8 mouse cellular contexts compared by ENCODE assay signal in genomic region chr19:44388475-44389428, GRCm38 (mm10). TPM values are rescaled to one million over a fixed set of nuclear protein-coding genes. Genes with fewer than 3 reads are reported as not detected.
DNase-seq lines count a peak whose midpoint lies in the region; ATAC-seq and TF ChIP-seq lines count a peak whose summit lies in the region.

No protein-coding gene starts in this region.

- peak; percentile 88 for TF ChIP-seq POLR2A in testis, adult 2 months (IDR thresholded peaks at IDR 0.05; ENCODE audit: control insufficient read depth, low read depth, low read length)

- H3K9ac ChIP-seq in forebrain, embryonic 15.5 days (replicated peaks): peak overlapping the region; percentile 73
- peak overlapping the region; percentile 64 for H3K9ac ChIP-seq in liver, postnatal 0 days (replicated peaks)
- H3K9ac ChIP-seq in neural tube, embryonic 13.5 days: peak overlapping the region; percentile 82

- peaks cover 12% of the 10 kb centered on the region for H3K4me1 ChIP-seq in forebrain, embryonic 15.5 days
- H3K4me1 ChIP-seq in liver, postnatal 0 days (ENCODE audit: insufficient read depth): peaks cover 43% of the 10 kb centered on the region
- H3K4me1 ChIP-seq in neural tube, embryonic 13.5 days (replicated peaks): peaks cover 19% of the 10 kb centered on the region
- peaks cover 13% of the 10 kb centered on the region for H3K4me1 ChIP-seq in testis, adult 2 months (ENCODE audit: control insufficient read depth, insufficient read depth, low read length)

- peak; percentile 98 for DNase-seq in ES-CJ7 (ENCODE audit: low read depth, low spot score)
- DNase-seq in cerebellum, adult 11-12 months: peak; percentile 93
- DNase-seq in heart, postnatal 25 days (ENCODE audit: low spot score): peak; percentile 92
- peak; percentile 91 for DNase-seq in layer of hippocampus, adult 11-12 months (ENCODE audit: low spot score)
- DNase-seq in liver, postnatal 0 days: peak; percentile 98

- H3K4me3 ChIP-seq in forebrain, embryonic 15.5 days: peak overlapping the region; percentile 68
- peak overlapping the region; percentile 53 for H3K4me3 ChIP-seq in liver, postnatal 0 days (ENCODE audit: low read depth, low read length)
- H3K4me3 ChIP-seq in neural tube, embryonic 13.5 days: peak overlapping the region; percentile 60
- peak overlapping the region; percentile 76 for H3K4me3 ChIP-seq in testis, adult 2 months (ENCODE audit: control insufficient read depth, low read depth, low read length)

- H3K27ac ChIP-seq in forebrain, embryonic 15.5 days (replicated peaks): peak overlapping the region; percentile 69
- H3K27ac ChIP-seq in liver, postnatal 0 days (ENCODE audit: low read depth): peak overlapping the region; percentile 93
- peak overlapping the region; percentile 91 for H3K27ac ChIP-seq in neural tube, embryonic 13.5 days (replicated peaks)
- H3K27ac ChIP-seq in testis, adult 2 months (ENCODE audit: control insufficient read depth, insufficient read depth, low read depth, low read length): peak overlapping the region; percentile 87

- intact Hi-C loops in heart, postnatal 25 days (cut with DNase I): loop anchor here (2.0 kb wide), 1 partner anchor 20 kb away; no protein-coding TSS in a partner anchor

- no peaks in the 10 kb centered on the region for H3K36me3 ChIP-seq in forebrain, embryonic 15.5 days
- H3K36me3 ChIP-seq in liver, postnatal 0 days (replicated peaks; ENCODE audit: insufficient read depth, low read length): no peaks in the 10 kb centered on the region
- no peaks in the 10 kb centered on the region for H3K36me3 ChIP-seq in neural tube, embryonic 13.5 days
- H3K36me3 ChIP-seq in testis, adult 2 months (ENCODE audit: control insufficient read depth, insufficient read depth, low read length): no peaks in the 10 kb centered on the region

- TF ChIP-seq CTCF in liver, postnatal 0 days (IDR thresholded peaks at IDR 0.05; ENCODE audit: low read depth): no peak
- TF ChIP-seq CTCF in testis, adult 2 months (IDR thresholded peaks at IDR 0.05; ENCODE audit: control insufficient read depth, insufficient read depth, insufficient replicate concordance, low read depth, low read length): no peak

- H3K27me3 ChIP-seq in forebrain, embryonic 15.5 days: no peaks in the 10 kb centered on the region
- no peaks in the 10 kb centered on the region for H3K27me3 ChIP-seq in liver, postnatal 0 days (ENCODE audit: insufficient read depth, low read length)
- H3K27me3 ChIP-seq in neural tube, embryonic 13.5 days: no peaks in the 10 kb centered on the region
- no peaks in the 10 kb centered on the region for H3K27me3 ChIP-seq in testis, adult 2 months (ENCODE audit: control insufficient read depth, insufficient read depth, low read length)

- peak; percentile 66; the same call in 1 of the 2 replicates for TF ChIP-seq EP300 in liver, postnatal 0 days (IDR thresholded peaks at IDR 0.05; ENCODE audit: low read depth)

- peak overlapping the region; percentile 69 for H3K4me2 ChIP-seq in forebrain, embryonic 15.5 days (replicated peaks)
- H3K4me2 ChIP-seq in liver, postnatal 0 days (ENCODE audit: low read depth, low read length): peak overlapping the region; percentile 86
- peak overlapping the region; percentile 78 for H3K4me2 ChIP-seq in neural tube, embryonic 13.5 days

- peak; percentile 98 for ATAC-seq in forebrain, embryonic 15.5 days (replicated peaks)
- ATAC-seq in liver, postnatal 0 days: peak; percentile 96
- peak; percentile 97 for ATAC-seq in neural tube, embryonic 13.5 days (ENCODE audit: low read depth)

- 4% methylated on average over 41 of the region's 41 CpGs for WGBS in forebrain, embryonic 15.5 days
- WGBS in liver, postnatal 0 days (ENCODE audit: insufficient replicate concordance): 1% methylated on average over 40 of the region's 41 CpGs
- WGBS in neural tube, embryonic 13.5 days: 5% methylated on average over 41 of the region's 41 CpGs

- no peaks in the 10 kb centered on the region for H3K9me3 ChIP-seq in forebrain, embryonic 15.5 days
- no peaks in the 10 kb centered on the region for H3K9me3 ChIP-seq in liver, postnatal 0 days (ENCODE audit: low read length)
- H3K9me3 ChIP-seq in neural tube, embryonic 13.5 days: no peaks in the 10 kb centered on the region

RNA-seq across cellular contexts. Expression of gene Scd1, which starts 18.9 kb away (rescaled TPM):
- polyA plus RNA-seq in forebrain, embryonic 15.5 days (2015; fragmentation: Nextera tagmentation; extraction: Ambion mirVana): 3.5 and 4.0 TPM in 2 replicates
- total RNA-seq in heart, postnatal 25 days (2021): 10 to 100 TPM; 34.1 to 67.0 TPM
- polyA plus RNA-seq in liver, postnatal 0 days (2015; fragmentation: Nextera tagmentation; extraction: Ambion mirVana): 2.3 and 2.8 TPM in 2 replicates
- 5.2 and 5.8 TPM in 2 replicates for polyA plus RNA-seq in neural tube, embryonic 13.5 days (2015; fragmentation: Nextera tagmentation; extraction: Ambion mirVana)
- 14.6 and 32.0 TPM in 2 replicates for polyA plus RNA-seq in testis, adult 2 months (2012; rRNA removed)

RNA-seq across cellular contexts. Expression of gene Scd4, which starts 55.9 kb away (rescaled TPM):
- polyA plus RNA-seq in forebrain, embryonic 15.5 days (2015; fragmentation: Nextera tagmentation; extraction: Ambion mirVana): 0.15 and 0.23 TPM in 2 replicates
- 1 to 10 TPM; 6.5 to 9.2 TPM for total RNA-seq in heart, postnatal 25 days (2021)
- not detected in 2 replicates for polyA plus RNA-seq in liver, postnatal 0 days (2015; fragmentation: Nextera tagmentation; extraction: Ambion mirVana)
- 0.06 TPM in 1 of 2 replicates, not detected in the other for polyA plus RNA-seq in neural tube, embryonic 13.5 days (2015; fragmentation: Nextera tagmentation; extraction: Ambion mirVana)
- polyA plus RNA-seq in testis, adult 2 months (2012; rRNA removed): 0.22 and 0.37 TPM in 2 replicates

Comparison
In these comparisons a context has a peak if more than half of its experiments do, and no peak if none do; other contexts are left out.
1. Peak in every context shown above with its lines: DNase-seq, ATAC-seq, H3K4me3 ChIP-seq and H3K27ac ChIP-seq.